Mouse (Mus musculus) testis, adult 2 months (tissue): ENCODE measurements around the gene 1700016C15Rik.

Experiments
- CTCF ChIP-seq: fragments of 200-500 bp; IDR thresholded peaks from 2 replicates; pipeline ENCODE4 v1.5.1; 2012; ENCODE audit warnings: low read depth, mild to moderate bottlenecking, inconsistent platforms, low read length, moderate library complexity; ENCODE audit not compliant: control insufficient read depth, insufficient read depth, insufficient replicate concordance
- POLR2A ChIP-seq: fragments of 200-500 bp; IDR thresholded peaks from 2 replicates; pipeline ENCODE4 v1.6.1; 2012; ENCODE audit warnings: low read depth, mild to moderate bottlenecking, inconsistent platforms, low read length, moderate library complexity; ENCODE audit not compliant: control insufficient read depth

- TF ChIP-seq POLR2A: no peak
- no peak for TF ChIP-seq CTCF
Observed at GRCm38 (mm10) chr1:177684901-177685300, 44.7 kb upstream of the 1700016C15Rik start.
